Mouse (Mus musculus) liver, postnatal 0 days (tissue): Measurements from ENCODE around the gene U2surp.

Source experiments
- CTCF ChIP-seq: sonication (generic); IDR thresholded peaks from 2 replicates; pipeline ENCODE4 v1.5.1; 2016; ENCODE audit warnings: antibody characterized with exemption, low read depth
- EP300 ChIP-seq: IDR thresholded peaks from 2 replicates; pipeline ENCODE4 v1.6.1; 2016; ENCODE audit warnings: antibody characterized with exemption, low read depth, mild to moderate bottlenecking

DNA sequence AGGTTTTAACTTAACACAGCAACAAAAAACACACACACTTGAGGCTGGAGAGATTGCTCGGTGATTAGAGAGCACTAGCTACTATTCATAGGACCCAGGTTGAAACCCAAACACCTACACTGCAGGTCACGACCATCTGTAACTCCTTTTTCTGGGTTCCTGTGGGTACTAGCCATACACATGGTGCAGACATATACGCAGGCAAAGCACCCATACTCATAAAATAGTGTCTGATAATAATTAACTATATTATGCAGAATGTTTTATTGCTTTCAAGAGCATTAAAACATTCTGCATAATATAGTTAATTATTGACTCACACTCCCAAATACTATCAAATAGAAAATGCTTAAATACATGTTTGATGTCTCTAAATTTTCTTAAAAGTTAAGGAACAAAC lies 6.1 kb downstream of the U2surp start:
- no peak for TF ChIP-seq CTCF
- TF ChIP-seq EP300 = no peak
